Mouse (Mus musculus) G1E (cell line): ENCODE data around the gene Myoz1.

Experiments
- CTCF ChIP-seq: IDR thresholded peaks from 2 replicates; pipeline ENCODE4 v1.5.1; 2012; ENCODE audit warnings: low read depth, low read length, inconsistent platforms, mixed read lengths
- GATA1 ChIP-seq: IDR thresholded peaks from 2 replicates; pipeline ENCODE4 v1.6.1; 2012; ENCODE audit warnings: borderline replicate concordance, low read length, inconsistent platforms, mixed read lengths
- GATA2 ChIP-seq: IDR thresholded peaks from 2 replicates; pipeline ENCODE4 v1.6.1; 2012; ENCODE audit warnings: low read depth, low read length, inconsistent platforms, borderline replicate concordance
- POLR2AphosphoS5 ChIP-seq: IDR thresholded peaks from 2 replicates; pipeline ENCODE4 v1.6.1; 2012; ENCODE audit warnings: low read depth, low read length, inconsistent platforms; ENCODE audit not compliant: insufficient replicate concordance
- TAL1 ChIP-seq: conservative IDR thresholded peaks from 2 replicates; pipeline ENCODE4 v1.6.1; 2012; ENCODE audit warnings: low read depth, low read length, inconsistent platforms, mixed read lengths

GRCm38 (mm10) chr14:20621903-20622302, 34.4 kb downstream of the Myoz1 start:
- TF ChIP-seq CTCF (no peak), TAL1 (no peak), GATA2 (no peak), GATA1 (no peak), POLR2AphosphoS5 (no peak)
